Mouse (Mus musculus): ENCODE results near the gene Sec61a2.
A peak's percentile ranks its signal among the peaks of the same experiment; 100 is the strongest.

Gene Sec61a2

DNA sequence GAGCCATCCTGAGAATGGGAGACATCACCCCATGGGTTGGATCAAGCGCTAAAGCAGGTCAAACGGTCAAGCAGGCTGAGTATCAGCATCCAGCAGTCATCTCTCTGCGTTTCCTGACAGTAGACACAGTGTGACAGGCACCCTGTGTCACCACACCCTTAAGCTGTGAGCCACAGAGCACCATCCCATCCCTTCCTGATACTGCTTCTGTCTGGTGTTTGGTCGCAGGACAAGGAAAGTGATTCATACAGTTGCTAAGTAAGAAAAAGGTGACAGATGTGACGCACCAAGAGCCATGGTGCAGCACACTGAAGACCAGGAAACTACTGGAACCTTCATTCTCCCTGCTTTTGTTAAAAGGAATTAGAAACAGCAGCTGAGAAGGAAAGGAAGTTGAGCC, 6.4 kb downstream of the Sec61a2 start:
- DNase-seq (ENCODE audit: low spot score) = no peak

DNA sequence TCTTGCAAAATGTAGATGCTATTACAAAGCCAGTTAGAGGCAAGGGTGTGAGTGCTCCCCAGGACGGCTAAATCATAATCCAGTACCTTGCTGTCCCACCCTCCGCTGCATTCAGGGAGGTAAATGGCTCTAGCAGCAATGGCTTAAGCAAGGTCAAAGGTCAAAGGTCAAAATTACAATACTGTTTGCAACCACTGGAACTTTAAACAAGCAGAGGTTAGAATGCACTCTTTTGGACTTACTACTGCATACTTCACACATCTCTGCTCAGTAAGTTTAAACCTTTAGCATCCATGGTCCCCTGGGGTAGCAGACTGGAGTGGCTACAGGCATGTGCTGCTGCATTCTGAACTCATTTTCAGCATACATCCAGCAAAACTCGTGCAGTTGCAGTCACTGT, 17.8 kb downstream of the Sec61a2 start:
- DNase-seq (ENCODE audit: low spot score) = no peak

DNA sequence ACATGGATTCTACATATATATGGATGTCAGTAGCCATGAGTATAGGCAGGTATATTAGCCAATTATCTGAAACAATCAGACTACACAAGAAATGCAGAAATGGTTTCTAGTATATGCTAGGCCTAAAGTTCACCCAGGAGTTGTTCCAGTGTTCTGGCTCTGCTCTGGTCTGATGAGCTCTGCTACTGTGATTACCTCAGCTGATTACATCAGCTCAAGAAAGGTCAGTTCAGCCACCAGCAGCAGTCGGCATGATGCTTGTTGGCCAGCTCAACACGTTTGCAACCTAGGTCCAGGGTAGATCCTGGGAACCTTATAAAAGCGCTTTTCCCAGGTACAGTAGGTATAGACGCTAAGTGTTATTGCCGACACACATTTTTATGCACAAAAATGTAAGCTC, 25.5 kb downstream of the Sec61a2 start:
- no peak for DNase-seq (ENCODE audit: low spot score)

DNA sequence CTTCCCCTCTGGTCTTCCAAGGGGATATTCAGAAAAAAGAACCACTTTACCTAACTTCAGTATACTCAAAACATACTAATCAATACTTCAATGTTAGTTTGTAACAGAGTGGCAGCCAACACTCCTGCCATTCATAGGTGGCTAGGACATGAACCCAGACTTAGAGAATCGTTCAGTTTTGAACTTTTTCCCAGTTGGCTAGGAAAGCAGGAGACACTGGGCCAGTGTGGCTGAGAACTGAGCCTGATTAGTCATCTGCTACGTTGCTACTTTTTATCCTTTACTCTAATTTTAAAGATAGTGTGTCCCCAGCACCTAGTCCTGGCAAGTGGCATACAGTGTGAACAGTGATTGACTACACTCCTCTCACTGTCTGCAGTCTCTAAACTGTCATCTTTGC, 27.6 kb downstream of the Sec61a2 start:
- DNase-seq (ENCODE audit: low spot score) = no peak

DNA sequence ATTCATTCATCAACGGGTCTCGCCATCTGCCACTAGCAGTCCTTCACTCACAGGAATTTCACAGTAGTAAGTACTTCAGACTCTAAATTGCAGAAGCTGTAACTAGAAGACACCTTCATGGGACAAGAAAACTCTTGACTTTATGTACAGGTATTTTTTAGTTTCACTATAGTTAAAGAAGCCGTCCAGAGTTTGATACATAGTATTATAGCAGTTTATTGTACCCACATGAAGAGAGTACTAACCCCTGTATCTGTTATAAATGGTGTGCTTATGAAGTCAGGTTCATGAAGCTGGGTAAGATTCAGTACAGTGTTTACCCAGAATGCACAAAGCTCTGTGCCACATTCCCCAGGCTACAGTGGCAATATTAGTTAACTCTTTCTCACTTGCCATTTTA, 32.4 kb downstream of the Sec61a2 start, which contains the start of gene Gm13199:
Gene Gm13199, minus strand, starts transcription at position 101 of the 400 bp plus-strand sequence.
- no peak for DNase-seq (ENCODE audit: low spot score)

DNA sequence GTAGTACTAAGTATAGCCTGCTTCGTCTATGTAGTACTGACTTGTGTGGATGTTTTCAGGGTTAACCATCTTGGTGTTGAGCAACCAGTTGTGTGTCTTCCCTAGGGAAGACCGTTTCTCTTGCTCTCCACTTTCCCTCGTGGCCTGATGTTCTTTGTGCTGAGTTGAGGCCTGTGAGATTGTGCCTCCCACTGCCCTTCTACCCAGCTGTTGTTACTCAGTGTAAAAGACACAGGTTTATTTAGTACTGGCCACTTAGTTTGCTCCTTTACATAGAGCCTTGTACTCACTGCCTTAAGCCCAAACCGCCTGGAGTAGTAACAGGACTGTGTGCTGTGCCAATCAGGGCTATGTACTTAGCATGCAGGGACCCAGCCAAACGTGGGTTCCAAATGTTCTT, 43.4 kb downstream of the Sec61a2 start:
- DNase-seq (ENCODE audit: low spot score) = no peak

DNA sequence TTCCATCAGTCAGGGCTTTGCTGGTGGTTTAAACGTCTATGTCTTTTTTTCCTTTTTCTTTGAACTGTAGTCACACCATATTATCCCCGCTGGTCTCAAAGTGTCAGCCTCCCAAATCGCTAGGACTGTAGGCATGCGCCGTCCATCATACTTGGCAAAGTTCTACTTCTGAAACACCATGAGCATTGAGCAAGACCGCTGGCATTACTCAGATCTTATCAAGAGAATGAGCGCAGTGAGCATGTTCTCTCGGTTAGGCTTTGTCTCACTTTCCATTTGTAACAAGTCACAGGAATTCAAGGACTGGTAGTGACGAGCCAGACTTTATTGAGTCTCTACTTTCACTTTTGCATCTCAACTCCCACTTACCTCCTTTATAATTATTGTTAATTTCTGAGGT, 44.1 kb downstream of the Sec61a2 start:
- no peak for DNase-seq (ENCODE audit: low spot score)

DNA sequence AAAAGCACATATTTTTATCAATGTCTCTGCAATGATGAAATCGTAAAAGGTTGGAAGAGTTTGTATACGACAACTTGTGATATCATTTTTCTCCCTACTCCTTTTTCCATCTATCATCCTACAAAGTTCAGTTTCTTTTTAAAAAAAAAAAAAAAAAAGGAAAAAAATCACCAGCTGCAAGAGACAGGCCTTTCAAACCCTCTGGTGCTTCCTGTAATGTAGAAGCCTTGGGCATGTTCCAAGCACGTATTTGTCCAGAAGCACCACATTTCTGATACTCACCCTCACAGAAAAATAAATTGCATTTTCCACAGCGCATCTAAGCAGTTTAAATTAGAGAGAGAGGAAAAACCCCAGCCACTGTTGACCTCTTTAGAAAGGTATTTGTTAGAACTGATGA, 49.4 kb downstream of the Sec61a2 start:
- no peak for DNase-seq (ENCODE audit: low spot score)

DNA sequence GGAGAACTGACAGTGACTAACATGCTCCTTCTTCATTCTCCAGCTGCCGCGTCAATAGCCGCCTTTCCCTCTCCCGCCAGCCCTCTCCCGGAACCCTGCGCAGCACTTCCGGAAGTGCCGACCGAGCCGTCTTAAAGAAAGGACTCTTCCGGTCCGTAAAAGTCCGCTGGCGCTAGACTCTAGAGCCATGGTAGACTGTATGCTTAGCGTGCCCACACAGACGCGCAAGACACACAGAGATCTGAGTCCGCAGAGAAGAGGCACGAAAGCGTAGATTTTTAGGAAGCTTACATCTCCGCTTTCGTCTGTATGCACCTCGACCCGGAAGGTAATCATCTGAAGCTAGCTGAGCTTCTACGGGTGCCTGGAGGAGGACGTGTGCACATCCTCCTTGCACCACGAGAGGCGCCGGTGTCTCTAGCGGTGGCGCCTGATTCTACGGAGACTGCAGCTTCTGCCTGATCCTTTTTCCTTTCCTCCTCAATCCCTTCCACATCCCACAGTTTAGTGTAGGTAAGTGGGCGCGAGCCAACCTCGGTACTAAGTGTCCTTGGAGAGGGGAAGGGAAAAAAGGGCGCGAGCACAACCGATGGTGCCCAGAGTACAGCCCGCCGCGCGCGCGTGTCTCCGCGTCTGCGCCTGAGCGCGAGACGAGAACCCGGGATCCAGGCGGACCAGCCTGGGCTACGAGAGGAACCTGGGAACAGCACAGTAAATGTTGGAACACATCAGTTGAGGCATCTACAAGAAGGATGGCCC, 50.2 kb downstream of the Sec61a2 start, which contains the start of the genes Nudt5 and Cdc123:
Gene Nudt5, plus strand, starts transcription at position 147 of the 759 bp plus-strand sequence.
Gene Cdc123, minus strand, starts transcription at position 292 of the 759 bp plus-strand sequence.
- DNase-seq (ENCODE audit: low spot score) = peak; percentile 78

DNA sequence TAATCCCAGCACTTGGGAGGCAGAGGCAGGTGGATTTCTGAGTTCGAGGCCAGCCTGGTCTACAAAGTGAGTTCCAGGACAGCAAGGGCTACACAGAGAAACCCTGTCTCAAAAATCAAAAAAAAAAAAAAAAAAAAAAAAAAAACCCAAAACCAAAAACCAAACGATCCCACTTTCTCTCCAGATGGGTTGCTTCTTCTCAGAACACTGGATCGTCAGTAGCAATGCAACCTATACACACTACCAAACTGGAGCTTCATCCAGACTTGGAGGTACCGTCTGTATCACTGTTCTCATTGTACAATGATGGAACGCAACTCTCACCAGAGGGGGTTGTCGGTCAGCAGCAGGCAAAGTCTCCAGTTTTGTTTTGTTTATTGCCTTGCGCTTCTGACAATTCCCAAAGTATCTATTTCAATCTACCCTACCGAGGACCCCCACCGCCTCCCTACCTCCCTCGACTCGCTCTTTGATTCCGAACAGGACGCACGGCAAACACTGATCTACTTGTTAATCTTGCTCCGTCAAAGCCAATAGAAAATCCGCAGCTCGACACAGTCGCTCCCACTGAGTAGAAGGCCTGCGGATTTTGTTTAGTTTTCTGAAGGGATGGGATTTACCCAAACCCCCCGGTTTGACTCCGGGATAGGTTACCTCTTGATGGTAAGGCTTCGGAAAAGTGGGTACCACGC, 50.9 kb downstream of the Sec61a2 start:
- DNase-seq (ENCODE audit: low spot score) = no peak

DNA sequence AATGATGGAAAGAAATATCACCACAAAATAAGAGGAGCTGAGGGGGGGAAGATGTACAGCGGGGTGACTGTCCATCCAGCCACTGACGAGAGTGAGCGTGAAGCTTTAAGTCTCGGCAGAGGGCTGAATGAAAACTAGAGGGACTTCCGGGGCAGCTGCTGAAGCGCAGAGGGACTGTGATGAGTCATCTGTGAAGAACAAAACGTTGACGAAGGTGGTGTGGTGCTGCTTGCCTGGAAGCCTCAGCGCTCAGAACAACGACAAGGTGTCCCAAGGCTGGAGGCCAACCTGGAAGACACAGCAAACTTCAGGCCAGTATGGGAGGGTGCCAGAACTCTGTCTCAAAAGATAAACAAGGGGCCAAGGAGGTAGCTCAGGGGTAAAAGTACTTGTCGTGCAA, 54.4 kb downstream of the Sec61a2 start:
- DNase-seq (ENCODE audit: low spot score) = no peak

DNA sequence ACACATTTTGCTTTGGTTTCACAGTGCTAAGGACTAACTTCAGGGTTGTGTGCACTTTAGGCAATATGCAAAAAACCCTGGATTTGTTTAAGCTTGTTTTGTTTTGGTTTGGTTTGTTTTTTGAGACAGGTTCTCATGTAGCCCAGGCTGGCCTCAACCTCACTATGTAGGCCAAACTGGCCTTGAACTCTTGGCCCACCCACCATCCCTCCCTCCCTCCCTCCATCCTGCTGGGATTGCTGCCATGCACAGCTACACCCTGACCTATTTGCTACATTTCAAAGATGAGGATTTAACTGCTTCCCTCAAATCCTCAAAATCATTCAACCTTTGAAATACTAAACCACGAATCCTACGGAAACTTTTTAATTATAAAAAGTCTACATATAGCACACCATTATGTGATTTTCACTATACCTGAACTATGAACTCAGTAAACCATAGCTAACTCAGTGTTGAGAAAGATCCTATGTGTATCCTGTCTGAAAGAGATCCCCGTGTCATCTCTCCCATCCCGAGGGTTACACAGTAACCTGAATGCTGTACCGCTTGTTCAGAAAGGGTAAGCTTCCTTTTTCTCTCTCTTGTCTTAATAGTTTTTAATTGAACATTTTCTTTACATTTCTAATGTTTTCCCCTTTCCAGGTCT, 69.8 kb downstream of the Sec61a2 start:
- no peak for DNase-seq (ENCODE audit: low spot score)

DNA sequence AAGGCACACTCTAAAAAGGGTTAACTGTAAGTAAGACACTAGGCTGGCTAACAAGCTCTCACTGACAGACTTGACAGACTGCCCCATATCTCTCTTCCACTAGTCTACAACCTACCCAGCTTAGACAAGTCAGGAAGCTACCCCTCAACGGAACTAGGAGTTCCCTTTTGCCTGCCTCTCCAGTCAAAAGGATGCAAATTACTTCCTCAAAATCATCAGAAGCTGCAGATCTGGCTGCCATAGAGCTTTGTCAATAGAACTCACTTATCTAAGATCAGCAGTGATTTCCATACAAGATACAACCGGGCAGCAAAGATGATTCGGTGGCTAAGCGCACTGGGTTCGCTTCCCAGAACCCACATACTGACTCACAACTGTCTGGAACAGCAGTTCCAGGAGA, 70.5 kb downstream of the Sec61a2 start:
- no peak for DNase-seq (ENCODE audit: low spot score)

DNA sequence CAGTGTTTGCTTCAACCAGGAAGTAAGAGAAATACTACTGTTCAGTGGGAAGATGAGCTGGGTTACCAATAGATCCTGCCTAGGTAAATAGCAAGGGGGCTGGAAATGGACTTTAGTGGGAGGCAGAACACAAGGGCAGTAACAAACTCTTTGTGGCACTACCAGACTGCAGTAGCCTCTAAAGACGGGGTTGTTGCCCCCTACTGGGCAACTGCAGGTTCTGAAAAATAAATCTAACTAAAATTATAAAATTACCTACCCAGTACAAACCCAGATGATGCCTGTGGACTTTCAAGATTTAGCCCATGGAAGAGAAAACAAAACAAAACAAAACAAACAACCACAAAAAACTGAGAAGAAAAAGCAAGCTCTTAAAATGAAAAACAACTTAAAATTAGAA, 71.0 kb downstream of the Sec61a2 start:
- DNase-seq (ENCODE audit: low spot score) = no peak

DNA sequence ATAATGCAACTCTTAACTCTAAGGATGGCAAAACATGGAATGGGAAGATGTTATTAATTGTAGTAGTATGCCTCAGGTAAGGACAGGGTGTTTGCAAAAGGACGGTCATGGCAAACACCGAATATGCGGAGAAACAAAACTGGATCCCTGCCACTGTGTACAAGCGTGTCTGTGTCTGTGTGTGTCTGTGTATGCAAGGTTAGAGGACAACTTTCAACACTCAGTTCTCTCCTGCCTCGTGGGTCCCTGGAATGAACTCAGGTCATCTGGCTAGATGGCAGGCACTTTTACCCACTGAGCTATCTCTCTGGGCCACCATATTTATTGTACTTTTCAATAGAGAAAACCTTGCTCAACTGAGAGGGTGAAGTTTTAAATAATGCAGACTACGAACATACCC, 72.8 kb downstream of the Sec61a2 start:
- DNase-seq (ENCODE audit: low spot score) = no peak

DNA sequence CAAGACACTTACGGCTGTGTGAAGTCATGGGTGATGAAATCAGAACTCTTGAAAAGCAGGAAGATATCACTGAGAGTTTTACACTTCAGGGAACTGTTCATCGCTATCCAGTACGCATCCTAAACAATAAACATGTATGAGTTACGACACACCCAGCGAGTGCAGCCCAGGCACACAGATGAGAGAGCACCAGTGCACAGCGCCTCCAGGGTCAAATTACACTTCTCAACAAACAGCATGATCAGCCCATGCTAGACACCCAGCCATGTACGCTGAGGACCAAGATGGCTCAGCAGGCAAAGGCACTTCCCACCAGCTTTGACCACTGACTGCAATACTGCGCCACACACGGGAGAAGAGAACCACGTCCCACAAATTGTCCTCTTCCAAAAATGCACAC, 74.0 kb downstream of the Sec61a2 start:
- no peak for DNase-seq (ENCODE audit: low spot score)
